Mouse (Mus musculus): ENCODE data around the gene Gm10135.
"Not testable (repeated sequence)": the region's sequence is repeated elsewhere in the genome, so short reads cannot be mapped to it uniquely, and the experiment has no call there.

Gene Gm10135

DNA sequence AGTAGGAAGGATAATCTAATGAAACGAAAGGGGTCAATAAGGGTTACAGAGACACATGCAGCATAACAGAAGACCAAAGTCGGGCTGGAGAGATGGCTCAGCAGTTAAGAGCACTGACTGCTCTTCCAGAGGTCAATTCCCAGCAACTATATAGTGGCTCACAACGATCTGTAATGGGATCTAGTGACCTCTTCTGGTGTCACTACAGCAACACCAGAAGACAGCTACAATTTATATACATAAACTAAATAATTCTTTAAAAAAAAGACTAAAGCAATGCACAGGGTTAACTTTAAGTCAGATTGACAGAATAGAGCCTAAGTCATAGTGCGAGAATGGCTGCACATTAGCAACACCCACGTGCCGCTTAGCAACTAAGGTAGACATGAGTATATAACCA is 14.4 kb downstream of the Gm10135 start:
- DNase-seq (ENCODE audit: low spot score in 2 of 2) = no peak

DNA sequence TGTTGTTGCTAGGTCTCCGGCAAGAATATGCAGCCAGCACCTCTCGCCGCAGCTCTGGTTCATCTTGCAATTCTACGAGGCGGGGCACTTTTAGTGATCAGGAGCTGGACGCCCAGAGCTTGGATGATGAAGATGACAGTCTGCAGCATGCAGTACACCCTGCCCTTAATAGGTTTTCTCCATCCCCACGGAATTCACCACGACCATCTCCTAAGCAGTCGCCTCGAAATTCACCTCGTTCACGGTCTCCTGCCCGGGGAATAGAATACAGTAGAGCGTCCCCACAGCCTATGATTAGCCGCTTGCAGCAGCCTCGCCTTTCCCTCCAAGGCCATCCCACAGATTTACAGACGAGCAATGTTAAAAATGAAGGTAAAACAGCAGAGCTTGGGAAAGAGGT is 17.2 kb downstream of the Gm10135 start:
- DNase-seq (ENCODE audit: low spot score in 2 of 2) = no peak

DNA sequence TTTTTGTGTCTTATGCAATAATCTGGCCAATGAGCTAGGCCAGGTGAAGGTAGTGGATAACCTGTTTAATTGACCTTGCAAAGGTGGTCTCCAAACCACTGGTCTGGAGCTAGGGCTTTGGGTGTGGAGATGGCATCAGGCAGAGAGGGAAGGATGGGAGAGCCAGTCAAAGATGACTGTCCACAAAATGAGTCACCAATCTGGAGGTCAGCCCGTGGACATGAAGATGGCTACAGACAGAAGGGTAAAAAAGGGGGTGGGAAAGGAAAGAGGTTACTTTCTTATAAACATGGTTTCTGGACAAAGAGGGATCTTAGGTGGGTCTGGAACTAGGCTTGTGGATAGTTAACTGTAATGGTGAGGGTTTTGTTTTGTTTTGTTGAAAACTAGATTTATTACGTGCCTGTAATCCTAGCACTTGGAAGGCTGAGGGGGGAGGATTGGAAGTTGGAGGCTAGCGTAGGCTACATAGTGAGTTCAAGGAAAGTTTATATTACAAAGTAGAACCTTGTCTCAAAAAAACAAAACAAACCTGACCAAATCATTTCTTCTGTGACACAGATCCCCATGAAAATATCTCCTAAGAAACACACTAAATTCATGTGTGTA is 20.4 kb downstream of the Gm10135 start:
- no peak for DNase-seq (ENCODE audit: low spot score in 2 of 2)

DNA sequence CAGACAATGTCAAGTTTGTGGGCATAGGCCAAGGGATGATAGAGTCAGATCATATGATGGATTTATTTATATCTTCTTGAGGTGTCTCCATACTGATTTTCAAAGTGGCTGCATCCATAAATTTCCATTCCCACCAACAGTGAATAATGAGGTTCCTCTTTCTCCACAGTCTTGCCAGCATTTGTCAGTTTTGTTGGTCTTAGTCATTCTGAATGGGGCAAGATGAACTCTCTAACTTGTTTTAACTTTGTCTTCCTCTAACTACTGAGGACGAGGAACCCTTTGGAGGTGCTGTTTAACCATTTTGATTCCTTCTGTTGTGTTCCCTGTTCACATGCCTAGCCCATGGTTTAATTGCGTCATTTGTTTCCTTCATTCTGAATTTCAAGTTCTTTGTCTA is 24.2 kb downstream of the Gm10135 start:
- no peak for DNase-seq (ENCODE audit: low spot score in 2 of 2)

DNA sequence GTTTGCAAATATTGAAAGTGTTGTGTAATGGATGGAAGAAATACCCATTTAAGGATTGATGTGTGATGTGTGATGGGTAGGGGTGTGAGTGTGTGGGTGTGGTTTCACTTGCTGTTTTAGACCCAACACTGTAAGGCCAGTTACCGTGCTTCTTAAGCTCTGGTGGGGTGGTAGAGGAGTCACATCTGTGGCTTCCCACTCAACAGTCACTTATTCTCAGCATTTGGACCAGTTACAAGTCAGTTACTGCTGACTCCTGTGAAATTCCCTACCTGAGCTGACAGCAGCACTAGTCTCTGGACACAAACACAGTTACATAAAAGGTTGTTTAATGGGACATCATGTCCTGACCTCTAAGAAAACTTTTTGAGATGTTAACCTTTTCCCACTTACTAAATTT is 26.4 kb downstream of the Gm10135 start:
- DNase-seq (ENCODE audit: low spot score in 2 of 2) = peak in 1 of 2 experiments; percentile 10

DNA sequence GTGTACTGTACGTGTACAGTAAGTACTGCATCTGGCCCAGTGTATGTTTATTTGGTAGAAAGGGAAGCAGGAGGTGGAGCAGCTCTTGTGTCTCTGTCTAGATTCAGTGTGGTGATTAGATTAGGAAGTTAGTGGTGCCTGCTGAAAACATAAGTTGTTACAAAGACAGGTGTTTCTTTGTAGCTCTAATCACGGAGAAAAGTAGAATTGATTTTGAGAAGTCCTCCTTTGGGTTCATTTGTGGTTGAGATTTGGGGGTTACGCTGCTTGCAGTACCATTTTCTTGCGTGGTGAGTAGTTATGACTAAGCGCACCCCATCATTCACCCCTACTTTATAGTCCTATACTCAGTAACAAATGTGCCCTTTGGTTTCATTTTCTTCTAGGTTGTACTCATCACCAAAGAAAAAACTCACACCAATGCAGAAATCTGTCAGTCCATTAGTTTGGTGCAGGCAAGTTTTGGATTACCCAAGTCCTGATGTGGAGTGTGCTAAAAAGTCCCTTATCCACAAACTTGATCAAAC is 33.5 kb downstream of the Gm10135 start:
- DNase-seq (ENCODE audit: low spot score in 2 of 2) = no peak

DNA sequence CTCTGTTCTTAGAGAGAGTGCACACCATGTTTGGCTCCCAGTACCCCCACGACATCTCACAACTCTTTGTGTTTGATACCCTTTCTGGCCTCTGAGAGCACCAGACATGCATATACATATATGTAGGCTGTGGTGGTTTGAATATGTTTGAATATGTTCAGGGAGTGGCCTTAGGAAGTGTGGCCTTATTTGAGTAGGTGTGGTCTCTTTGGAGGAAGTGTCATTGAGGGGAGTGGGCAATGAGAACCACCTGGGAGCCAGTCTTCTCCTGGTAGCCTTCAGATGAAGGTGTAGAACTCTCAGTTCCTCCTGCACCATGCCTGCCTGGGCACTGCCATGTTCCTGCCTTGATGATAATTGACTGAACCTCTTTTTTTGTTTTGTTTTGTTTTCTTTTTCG is 35.2 kb downstream of the Gm10135 start:
- no peak for DNase-seq (ENCODE audit: low spot score in 2 of 2)

DNA sequence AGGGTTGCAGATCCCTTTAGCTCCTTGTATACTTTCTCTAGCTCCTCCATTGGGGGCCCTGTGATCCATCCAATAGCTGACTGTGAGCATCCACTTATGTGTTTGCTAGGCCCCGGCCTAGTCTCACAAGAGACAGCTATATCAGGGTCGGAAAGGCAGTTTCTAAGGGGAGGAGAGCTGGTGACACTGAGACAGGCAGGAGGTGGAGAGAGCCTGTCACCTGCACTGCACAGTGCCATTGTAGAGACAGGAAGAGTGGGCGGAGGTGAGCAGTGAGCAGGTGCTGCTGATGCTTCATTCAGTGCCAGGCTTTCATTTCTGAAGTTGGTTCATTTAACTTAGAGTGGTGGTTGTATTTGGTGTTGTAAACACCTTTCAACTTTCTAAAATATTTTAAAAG is 36.1 kb downstream of the Gm10135 start:
- not testable (repeated sequence) for DNase-seq (ENCODE audit: low spot score in 2 of 2)

DNA sequence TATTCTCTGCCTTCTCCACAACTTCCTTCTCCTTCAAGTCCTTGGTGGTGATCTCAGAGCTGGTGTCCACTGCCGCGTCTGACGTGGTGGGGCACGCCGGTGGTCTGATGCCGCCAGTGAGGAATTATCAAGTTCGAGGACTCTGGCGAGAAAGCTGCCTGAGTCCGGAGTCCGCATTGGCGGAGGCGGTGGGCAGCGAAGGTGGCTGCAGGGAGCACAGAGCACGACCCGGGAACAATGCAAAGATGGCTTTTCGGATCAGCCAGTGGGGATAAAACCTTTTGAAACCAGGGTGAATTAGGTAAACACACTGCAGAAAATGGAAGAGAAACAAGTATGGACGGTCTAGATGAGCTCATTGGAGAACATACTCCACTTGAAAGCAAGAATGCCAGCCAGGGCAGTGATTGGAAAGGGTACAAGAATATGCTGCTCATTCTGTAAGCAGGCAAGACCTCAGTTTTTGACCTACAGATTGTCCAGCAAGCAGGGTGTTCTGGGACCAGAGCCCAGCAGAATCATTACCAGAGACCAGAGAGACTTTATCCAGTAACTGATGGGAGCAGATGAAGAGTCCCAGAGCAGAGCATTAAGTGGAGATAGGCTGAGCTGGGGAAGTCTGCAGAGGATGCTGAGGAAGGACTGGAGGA is 41.4 kb downstream of the Gm10135 start:
- DNase-seq (ENCODE audit: low spot score in 2 of 2) = no peak

DNA sequence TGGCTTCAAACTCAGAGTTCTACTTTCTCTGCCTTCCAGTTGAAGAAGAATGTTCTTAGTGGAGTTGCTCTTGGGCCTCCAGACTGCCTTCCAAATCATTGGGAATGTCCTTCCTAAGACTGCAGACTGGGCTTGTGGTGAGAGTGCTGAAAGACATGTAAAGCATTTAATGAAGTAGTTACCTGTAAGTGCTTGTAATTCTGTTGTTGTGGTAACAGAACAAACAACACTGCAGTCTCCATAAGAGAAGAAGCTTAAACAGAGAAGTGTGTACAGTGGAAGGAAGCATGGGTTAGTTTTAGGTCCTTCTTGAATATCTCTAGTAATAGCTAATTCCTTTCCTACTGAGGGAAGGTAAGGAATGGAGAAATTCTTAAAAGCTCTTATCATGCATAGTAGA is 47.4 kb downstream of the Gm10135 start:
- DNase-seq (ENCODE audit: low spot score in 2 of 2) = no peak

DNA sequence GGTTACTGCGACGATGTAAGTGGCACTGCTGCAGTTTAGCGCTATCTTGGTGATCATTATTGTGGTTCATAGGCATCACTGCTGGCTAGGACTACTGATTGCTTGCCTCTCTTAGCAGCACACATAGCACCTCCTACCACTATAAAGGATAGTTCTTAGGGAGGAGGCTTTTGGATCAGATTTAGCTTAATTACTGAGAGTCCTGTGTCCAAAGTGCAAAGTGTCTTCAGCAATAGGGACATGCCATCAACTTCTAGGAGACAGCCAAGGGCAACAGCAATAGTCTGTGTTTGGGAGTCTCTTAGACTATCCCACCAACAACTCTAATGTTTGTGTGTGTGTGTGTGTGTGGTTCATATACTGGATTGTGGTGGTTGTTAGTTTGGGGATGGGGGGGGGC is 51.7 kb downstream of the Gm10135 start:
- DNase-seq (ENCODE audit: low spot score in 2 of 2) = no peak

DNA sequence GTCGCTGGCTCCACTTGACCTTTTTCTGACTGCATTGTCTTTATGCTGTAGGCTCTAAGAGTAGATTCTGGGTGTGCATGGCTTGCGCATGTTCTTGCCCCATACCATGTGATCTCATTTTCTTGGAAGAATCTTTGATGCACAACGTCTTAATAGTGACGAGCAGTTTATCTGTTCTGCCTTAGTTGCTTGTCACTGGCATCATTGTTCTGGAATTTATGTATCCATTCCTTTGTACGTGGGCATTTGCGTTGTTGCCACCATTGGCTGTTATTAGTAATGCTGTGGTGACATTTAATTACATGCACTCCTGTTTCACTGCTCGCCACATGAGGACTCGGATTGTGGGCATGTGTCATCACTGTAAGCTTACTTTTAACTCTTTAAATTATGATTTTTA is 53.3 kb downstream of the Gm10135 start:
- no peak for DNase-seq (ENCODE audit: low spot score in 2 of 2)

DNA sequence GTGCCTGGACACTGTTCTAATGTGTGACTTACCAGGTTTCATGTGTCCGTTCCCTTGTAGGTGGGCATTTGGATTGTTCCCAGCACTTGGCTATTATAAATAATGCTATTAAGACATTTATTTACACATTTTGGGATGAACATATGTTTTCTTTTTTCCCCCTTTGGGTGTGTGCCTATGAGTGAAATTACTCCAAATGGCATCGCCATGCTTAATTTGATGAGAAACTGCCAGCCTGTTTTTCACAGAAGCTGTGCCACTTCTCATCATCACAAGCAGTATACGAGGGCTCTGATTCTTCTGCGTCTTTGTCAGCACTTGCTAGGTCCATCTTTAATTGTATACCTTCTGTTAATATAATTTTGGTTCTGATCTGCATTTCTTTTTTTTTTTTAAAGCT is 54.1 kb downstream of the Gm10135 start:
- DNase-seq (ENCODE audit: low spot score in 2 of 2) = no peak

DNA sequence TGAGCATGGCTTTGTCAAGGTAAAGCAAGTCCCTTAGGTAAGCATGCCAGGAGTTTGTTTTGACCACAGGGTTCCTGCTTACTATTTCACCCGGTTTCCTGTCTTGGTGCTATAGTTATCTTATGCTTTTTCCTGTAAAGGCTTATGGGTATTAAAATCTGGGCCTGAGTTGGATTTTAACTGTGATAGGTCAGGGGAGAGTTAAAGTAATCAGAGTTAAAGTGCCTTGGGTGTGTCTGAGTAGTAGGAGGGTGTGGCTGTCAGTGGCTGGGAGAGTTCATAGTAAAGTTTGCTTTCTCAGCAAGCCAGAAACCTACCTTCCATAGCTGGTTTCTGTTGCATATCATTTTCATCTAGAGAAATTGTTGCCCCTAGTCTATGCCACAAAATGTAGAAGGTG is 57.7 kb downstream of the Gm10135 start:
- no peak for DNase-seq (ENCODE audit: low spot score in 2 of 2)

DNA sequence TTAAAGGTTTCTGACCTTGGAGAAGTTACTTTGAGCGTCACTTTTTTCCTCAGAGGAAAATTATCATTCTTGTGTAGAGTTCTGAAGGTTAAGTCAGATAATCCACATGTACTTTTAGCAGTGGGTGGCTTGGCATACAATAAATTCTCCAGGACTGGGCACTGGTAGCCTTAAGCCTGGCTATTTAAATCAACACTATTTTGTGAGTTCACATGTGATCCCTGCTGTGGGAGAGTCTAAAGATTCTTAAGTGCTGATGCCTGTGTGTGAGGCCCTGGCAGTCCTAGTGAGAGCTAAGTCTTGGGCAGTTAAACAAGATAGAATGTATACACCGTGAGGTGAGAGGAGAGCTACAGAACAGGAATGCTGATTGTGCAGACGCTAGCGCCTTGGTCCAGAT is 58.5 kb downstream of the Gm10135 start:
- no peak for DNase-seq (ENCODE audit: low spot score in 2 of 2)

Data from right cerebral cortex, postnatal 36 days (tissue).